Mouse (Mus musculus) cerebellum, postnatal 10 days (tissue): ENCODE measurements around the gene Pon1.
A peak's percentile ranks its signal among the peaks of the same experiment; 100 is the strongest.
"Not testable (repeated sequence)": the region's sequence is repeated elsewhere in the genome, so short reads cannot be mapped to it uniquely, and the experiment has no call there.

Source experiments
- DNase-seq, 2 experiments: peaks; one replicate each; pipeline ENCODE4 v3.0.0; 2021; ENCODE audit warnings: mixed read lengths in 2 of 2

The Pon1 gene

DNA sequence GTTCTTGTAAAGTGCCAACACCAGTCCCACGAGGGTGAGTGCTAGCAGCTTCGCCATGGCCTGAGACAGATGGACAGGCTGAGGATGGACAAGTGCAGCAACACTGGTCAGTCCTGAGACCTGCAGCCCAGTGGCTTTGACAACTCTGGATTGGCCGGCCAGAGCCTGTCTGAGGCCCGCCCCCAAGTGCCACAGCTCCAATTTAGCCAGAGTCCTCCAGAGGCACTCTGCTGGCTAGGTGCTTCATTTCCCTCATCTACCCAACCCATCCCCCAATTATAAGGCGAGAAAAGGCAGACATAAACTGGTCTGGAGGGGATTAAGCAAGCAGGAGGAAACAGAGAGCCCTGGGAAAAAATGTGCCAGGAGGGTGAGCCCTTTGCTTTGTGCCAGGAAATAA lies at the start of gene Pon1:
Gene Pon1 (minus strand): TSS at position 254 of the 400 bp plus-strand sequence.
- DNase-seq: no peak

DNA sequence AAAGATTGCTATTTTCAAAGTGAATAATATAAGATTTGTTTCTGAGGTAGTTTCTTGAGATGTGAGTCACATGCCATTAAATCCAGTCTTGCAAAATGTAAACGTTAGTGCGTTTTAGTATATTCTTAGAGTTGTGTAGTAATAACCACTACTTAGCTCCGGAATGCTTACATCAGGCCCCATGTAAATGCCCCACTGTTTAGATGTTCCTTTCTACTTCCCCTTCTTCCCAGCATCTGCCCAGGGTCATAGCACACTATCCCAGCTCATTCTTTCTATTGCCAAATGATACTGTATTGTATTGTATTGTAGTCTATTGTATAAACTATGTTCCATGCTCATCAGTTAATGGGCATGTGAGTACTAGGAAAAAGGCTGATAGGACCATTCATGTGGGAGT lies 45.1 kb upstream of the Pon1 start:
- DNase-seq: no peak

DNA sequence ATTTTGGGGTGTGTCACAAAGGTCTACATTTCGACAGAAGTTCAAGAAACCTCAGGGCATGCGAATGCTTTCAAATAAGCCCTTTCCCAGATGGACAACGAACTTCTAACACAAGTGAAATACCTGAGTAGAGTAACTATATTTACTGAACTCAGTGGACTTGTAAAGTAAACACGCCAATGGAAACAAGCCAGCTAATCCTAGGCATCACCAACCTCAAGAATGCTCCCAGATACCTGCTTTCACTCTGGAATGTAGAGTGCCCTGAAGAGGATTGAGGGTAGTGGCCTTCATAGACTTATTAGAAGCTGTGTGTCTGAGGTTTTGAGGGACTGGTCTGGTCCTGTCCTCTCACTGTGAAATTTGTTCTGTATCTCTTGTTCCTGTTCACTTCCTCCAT lies 43.8 kb upstream of the Pon1 start:
- no peak for DNase-seq

DNA sequence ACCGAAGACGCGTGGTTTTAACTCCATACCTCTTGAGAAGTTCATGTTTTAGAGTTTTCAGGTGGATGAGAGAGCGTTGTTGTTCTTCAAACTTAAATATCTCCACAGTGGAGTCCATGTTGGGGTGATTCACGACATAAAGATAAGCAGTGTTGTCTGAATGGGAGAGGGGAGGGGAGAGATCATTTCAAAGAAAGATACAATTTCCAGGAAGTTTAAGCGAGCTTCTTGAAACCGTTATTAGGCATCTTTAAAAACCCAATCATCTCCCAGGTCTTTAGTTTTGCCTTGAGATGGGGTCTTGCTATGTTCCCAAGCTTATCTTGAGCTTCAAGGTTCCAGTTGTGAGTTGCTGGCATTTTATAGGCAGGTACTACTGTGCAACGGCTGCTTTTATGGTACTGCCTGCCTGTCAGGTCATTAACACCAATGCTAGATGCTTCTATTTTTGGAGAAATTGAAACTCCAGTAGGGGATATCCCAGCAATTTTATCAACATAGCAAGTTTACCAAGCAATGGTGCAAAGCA lies 43.2 kb upstream of the Pon1 start:
- no peak for DNase-seq

DNA sequence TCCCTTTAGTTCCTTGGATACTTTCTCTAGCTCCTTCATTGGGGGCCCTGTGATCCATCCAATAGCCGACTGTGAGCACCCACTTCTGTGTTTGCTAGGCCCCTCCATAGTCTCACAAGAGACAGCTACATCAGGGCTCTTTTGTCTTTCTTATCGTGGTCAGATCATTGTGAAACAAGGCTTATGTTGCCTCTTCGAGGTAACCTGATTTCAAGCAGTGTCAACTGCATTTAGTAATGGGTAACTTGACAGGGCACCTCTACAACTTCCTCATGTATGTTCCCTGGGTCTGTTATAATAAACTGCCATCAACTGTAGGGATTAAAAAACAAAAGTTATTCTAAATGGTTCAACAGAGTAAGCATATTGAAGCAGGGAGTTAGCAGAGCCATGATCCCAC lies 40.8 kb upstream of the Pon1 start:
- no peak for DNase-seq

DNA sequence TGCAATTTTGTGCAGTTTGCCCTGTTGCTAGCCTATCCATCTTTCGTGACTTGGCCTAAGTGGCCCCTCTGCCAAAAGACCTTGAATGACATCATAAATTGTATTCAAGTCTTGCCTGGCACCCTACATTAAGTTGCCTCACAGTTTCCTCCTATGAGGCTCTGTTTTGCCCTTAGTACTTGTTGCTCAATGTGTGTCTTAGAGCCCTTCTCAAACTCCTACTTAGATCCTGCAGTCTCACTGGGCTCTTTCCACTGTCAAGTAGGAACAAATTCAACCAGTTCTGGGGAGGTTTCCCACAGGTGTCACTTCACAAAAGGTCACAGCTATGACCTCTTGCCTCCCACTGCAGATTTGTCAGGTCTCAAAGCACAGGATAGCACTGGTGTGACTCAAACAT lies 40.1 kb upstream of the Pon1 start:
- DNase-seq: no peak

DNA sequence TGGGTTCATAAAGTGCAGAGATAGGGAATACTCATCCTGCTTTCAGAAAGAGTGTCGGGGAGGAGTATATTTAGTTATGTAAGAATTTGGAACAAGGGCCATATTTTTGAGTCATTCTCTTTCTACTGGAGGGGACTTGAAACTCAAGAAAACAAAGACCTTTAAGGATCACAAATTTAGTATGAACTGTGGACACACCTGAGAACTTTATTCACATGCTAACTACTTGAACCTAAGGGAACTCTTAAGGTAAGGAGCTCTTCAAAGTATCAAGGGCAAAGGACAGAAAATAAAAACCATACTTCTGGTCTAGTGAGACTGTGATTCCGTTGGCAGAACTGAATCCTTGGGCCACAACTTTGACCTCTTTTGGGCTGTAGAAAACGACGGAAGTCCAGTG lies 38.3 kb upstream of the Pon1 start:
- no peak for DNase-seq

DNA sequence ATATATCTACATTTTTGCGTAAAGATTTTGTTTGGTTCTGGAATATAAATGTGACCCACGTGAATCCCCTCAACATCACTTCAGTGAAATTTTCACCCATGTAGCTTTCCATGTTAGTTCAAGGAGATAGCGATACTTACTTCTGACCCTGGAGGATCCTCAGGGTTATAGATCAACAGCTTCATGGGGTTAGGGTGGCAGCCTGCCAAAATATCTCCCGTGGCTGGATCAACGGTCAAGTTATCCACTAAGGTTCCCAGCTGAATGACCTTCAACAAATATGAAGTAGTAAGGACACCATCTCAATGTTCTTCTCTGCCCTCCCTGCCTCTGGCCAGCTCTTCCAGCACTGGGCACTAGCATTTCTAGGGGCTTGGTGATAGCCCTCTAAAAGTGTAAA lies 36.5 kb upstream of the Pon1 start:
- no peak for DNase-seq

DNA sequence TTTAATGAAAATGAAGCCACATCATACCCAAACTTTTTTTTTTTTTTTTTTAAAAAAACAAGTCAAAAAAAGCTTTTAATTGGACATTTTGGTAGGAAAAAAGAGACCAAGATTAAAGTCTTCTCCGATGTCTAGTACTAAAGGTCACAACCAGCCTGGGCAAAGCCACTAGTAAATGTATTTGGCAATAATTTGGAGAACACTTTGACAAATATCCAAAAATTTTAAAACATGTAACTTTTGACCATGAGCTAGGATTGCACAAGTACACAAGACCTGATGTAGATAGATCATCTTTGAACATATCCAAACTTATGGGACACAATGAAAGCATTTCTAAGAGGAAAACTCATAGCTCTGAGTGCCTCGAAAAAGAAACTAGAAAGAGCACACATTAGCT lies 29.8 kb upstream of the Pon1 start:
- DNase-seq: not testable (repeated sequence)

DNA sequence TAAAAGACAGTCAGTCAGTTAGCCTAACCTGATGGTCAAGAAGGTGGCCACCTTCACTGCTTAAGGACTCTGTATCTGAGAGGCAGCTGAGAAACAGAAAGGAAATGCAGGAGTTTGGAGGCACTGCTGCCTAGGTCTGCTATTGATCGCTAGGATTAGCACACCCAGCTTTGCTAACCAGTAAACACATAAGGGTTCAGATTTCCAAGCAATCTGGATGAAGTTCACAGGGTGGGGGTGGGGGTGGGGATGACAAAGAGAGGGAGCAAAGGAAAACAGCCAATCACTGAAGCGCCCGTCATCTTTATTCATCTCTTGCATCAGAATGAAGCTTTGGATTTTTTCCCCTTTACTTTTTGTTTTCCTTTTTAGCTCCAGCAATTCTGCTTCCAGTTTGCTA lies 28.3 kb upstream of the Pon1 start:
- no peak for DNase-seq

DNA sequence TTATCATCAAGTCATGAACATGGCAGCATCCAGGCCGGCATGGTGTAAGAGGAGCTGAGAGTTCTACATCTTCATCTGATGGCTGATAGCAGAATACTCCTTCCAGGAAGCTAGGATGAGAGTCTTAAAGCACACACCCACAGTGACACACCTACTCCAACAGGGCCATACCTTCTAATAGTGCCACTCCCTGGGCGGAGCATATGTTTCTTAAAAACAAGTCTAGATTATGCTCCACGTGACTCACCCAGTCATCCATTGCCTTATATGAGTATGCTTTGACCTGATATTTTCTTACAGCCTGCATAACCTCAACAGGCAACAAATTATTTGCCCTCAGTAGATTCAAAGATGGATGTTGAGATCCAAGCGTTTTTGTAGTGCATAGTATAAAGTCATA lies 24.4 kb upstream of the Pon1 start:
- no peak for DNase-seq

DNA sequence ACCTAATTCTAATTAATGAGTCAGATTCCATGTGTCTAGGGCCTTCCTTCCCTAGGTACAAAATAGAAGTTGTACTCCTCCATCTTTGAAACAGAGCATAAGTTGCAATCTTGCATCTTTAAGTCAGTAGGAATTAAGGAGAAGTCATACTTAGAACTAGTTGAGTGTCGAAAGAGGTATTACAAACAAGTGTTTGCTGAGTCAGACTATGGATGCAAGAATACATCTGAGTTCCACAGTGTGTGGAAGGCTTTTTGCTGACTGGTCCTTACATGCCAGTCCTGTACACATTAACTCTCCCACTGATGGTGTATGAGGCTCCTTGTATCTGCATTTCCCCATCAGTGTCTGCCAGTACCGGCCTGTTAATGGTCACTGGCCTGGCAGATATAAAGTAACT lies 14.1 kb upstream of the Pon1 start:
- no peak for DNase-seq

DNA sequence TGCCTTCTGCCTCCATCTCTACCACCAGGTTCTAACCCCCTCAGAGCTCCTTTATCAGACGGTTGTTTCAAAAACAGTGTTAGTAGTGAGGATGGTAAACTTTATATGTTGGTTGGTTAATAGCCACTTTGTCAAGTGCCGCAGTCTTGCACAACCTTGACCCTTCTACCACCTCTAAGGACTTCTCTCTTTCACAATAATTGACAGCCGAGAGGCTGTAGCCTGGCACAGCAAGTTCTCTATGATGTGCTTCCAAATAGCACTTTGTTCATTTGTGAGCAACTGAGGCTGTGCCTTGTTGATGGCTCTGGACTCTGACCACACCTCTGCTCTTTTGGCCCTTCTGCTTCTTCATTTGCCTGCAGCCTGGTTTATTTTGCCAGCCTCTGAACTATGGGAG lies 6.2 kb upstream of the Pon1 start:
- DNase-seq: no peak

DNA sequence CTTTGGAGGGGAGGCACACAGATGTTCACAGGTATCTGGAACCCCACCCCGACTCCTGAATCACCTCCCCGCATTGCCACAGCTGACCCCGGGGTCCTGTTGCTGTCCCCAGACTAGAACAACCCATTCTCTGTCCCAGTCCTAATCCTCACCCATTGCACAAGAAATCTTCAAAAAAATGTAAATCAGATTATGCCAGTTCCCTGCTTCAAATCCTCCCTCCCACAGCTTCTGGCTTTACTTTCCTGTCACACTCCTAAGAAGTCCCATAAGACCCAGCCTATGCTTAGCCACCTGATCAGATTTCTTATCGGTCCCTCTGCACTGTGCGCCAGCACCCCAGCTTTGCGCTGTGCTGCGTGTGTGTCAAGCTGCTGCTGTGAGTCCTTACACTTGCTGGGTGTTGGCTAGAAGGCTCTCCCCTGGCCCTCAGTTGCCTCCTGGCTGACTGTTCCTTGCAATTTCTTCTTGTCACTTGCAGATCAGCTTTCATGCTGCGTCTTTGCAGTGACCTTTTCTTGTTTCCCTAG lies 5.7 kb upstream of the Pon1 start:
- no peak for DNase-seq

DNA sequence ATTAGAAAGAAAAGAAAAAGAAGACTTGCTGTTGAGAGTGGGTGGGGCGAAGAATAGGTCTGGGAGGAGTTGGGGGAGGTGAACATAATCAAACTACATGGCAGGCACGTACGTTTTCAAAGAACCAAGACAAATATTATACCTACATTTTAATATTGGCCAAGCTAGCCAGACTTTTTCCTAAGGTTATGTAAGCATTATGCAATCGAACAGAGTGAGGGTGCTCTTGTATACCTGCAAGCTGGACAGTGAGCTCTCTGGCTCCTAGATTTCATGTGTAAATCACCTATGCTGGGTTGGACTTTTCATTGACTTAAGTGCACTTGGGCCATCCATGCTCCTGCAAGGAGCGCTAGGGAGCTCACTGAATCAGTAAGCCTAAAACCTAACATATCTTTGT lies 4.8 kb upstream of the Pon1 start:
- no peak for DNase-seq

DNA sequence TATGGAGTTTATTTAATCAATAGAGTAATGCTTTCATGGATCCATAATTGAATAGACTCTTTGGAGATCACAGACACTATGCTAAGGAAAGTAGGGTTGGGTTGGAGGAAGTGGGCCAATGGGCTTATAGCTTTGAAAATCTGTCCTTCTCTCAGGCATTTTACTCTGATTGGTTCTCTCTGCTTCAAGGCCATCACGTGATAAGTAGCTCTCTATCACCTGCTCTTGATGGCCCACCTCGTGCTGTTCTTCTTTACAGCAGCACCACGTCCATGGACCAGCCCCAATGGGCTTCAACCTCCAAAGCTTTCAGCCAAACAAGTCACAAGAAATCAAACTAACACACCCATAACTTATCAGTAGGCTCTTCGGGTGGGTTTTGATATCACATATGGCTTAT lies 3.0 kb downstream of the Pon1 start:
- DNase-seq: no peak

DNA sequence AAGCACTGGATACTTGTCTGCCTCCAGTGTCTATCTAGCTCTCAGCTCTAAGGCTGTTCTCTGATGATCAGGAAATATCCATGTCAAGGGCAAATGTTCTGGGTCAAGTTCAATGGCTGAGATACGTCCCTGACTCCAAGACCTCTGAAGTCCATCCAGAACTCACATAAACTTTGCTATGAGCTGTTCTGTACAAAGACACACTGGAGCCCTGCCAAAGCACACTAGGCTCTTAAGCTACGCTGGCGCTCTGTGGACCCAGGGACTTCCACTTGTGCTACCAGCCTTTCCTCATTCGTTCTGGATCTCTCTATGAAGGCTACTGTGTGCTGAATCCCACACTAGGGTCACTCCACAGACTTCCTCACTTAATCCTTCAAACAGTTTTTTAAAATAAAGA lies 4.2 kb downstream of the Pon1 start:
- DNase-seq: peak in 1 of 2 experiments; percentile 9

DNA sequence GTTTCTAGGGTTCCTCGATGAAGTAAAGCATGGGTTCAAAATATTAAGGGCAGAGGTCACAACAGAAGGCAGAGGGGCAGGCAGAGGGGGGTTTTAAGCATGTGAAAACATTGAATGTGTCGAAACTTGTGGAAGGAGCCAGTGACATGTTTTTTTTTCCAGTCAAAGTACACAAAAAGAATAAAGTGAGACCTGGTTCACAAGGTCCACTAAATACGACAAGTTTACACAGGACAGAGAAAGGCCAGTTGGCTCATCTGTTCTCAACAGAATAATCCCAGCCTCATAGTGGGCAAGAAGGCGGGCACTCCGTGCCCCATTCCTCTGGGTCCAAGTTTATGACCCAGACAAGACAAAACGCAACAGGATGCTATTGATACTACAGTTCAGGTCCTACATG lies 4.8 kb downstream of the Pon1 start:
- DNase-seq: no peak

DNA sequence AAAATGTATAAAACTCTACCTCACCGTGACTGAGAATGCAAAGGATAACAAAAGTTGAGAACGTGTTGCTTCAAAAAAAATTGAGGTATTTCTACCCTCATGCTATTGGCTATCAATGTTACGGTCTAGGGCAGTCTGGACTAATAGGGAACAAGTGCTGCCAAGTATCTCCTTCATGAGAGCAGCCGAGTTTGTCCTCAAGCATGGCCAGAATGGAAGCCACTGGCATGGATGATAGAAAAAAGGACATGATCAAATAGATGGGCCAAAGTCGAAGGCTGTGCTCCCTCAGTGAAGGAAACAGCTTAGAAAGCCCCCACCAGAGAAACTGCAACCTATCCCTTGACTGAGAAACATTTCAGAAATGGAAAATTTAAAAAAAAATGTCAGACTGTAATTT lies 5.7 kb downstream of the Pon1 start:
- DNase-seq: no peak

DNA sequence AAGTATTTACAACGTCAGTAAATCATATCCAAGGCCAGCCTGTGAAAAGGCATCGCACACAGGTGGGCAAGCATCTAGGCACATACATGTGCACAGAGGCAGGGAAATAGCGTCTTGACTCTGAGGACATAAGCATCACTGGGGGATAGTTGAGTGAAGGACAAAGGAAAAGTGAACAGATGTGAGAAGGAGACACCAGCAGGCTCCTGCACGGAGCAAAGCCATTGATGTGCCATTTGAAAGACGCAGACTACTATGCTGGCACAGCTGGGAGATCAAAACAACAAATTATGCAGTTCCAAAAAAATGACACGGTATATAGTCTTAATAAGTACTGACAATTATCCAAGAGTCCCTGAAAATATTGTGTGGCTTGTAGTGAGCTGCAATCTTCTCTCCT lies 6.2 kb downstream of the Pon1 start:
- DNase-seq: no peak

DNA sequence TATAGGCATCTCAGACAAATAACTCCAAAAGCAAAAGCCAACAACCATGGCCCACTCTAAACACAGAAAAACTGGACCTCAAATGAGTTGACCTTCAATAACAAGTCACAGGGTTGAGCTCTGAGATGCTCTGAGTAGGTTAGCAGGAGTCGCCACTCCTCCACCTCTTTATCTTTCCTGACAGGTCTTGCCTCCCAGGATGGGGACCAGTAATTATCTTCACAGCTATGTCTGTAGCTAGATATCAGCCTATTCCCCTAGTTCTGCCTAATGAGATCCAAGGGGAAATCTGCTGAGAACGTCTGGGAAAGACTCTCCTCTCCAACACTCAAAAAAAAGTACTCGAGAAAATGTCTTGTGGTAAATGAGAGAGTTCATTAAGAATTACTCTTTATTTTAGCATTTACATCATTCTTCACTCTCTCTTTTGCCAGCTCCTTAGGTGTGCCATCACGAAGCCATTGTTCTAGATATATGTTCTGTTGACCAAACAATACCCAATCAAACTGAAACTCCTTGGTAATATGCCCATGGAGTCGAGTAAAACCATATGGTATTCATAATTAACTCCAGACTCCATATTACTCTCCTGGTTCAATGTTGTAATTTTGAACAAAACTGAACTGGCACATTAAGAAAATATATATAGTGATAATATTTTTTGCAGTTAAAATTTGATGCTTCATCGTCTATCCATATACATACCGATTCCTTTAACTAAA lies 7.4 kb downstream of the Pon1 start:
- DNase-seq: no peak

DNA sequence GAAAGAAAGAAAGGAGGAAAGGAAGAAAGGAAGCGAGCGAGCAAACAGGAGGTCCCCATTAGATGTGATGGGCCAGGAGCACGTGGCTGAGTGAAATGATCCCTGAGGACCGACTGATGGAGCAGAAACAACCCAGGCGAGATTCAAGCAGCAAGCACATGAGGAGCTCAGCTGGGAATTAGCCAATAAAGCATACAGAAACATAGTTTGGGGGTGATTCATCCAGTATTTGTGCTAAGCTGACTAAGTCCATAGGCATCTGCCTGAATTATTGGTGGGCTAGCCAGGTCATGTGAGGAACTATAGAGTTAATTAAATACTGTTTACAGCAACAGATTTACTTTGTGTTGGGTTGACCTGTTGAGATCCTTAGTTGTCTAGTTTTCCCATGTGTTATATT lies 13.1 kb downstream of the Pon1 start:
- DNase-seq: no peak

DNA sequence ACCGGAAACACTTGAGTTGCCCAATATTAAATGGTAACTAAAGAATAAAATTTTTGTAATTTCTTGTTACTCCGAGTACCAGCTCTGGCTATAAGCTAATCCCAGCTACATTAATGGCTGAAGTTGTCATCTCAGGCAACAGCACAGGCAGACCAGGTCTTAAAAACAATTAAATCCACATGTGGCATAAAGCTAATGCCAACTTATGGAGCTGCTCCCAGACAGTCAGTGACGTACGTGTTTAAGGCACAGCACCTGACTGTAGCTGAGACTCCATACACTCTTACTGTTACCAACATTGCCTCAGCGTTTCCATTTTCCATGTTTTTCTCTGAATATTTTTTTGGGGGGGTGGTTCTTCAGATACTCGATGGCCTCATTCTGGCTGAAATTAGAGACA lies 14.6 kb downstream of the Pon1 start:
- DNase-seq: no peak

DNA sequence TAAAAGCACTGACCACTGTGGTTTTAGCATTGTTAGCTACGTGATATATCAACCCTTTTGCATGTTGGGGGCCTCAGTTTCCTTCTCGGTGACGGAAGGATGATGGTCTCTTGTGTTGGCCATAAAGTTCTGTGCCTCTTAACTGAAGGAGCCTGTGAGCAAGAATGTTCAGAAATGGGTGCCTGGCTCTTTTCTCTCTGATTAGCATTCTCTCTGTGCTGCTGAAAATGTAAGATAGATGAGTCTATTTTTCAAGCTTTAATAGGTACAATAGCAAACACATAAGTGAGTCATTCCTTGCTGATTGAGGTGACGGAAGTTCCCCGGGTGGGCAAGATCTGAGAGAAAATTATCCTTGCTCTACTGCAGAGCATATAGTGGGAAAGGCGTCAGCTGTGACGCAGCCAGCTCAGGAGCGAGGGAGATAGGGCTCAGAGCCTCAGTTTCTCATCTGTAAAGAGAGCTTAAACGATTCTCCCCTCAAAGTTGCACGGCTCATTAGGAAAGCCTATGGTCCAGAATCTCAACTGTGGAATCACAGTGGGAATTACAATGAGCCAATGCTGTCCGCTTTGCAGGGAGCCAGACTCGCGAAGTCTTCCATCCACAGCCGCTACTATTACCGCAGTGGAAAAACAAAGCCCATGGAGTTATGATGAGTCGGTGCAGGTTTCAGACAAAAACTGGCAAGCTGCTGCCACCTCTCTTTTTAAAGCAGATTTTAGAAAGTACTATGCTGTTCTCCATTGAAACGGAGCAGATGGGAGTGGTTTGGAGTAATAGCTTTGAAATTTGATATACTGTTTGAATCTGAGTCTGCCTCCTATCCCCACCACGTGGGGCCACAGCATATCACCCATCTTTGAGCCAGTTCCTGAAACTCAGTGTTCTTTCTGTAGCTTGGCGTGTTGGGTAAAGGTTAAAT lies 15.5 kb downstream of the Pon1 start:
- DNase-seq: peak; percentile 8 to 19
